Mouse (Mus musculus) frontal cortex, adult 2 months (tissue): ENCODE measurements at regions not wholly inside any gene's neighbourhood (a gene's known extent, or its start where the extent isn't known, plus 50 kb on each side); places are given as distances from the start of the nearest gene placed in this dataset.

Experiments
- DNase-seq, 2 experiments: peaks; one replicate each; pipeline ENCODE4 v3.0.0; 2022; ENCODE audit warnings: low spot score in 1 of 2; ENCODE audit errors: extremely low spot score in 1 of 2

- no peak for DNase-seq
These were observed 111.9 kb downstream of the Tbx5 start for GRCm38 (mm10) chr5:119944371-119944770.

GRCm38 (mm10) chr5:119948399-119948798, 115.9 kb downstream of the Tbx5 start:
- no peak for DNase-seq

DNA sequence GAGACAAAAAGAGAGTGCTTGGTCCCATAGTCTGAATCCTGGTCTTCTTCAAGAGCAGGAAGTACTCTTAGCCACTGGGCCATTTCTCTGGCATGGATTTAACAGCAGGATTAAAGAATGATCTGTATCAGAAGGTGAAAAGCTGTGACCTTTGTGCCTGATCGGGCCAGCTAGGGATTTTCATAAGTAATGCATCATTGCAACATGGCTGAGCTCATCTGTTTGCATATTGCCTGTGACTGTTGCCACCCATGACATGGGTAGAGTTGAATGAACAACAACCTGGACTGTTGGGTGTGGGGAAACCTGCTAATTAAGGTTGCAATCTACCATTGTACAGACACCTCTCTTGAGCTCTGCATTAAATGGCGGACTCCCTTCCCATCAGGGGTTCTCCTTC, 119.6 kb downstream of the Tbx5 start:
- DNase-seq: no peak

DNA sequence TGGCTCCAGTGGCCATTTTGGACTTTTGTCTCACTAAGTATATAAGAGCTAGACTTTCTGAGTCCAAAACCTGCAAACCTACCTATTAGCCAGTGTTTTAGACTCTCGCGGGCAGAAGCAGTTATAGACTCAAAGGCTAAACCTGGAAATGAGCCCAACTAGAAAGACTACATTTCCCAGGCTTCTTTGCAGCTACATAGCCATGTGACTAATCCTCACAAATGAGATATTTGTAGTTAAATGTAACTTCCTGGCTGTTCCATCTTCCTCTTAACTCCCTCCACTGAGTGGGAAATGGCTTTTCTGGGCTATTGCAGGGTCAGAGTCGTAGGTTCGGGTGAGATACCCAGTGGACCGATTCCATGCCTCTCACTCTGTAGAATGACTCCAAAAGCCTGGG, 120.7 kb downstream of the Tbx5 start:
- DNase-seq: peak in 1 of 2 experiments; percentile 19

GRCm38 (mm10) chr5:119953811-119954566, 121.5 kb downstream of the Tbx5 start:
- no peak for DNase-seq

- no peak for DNase-seq
These were observed 126.5 kb downstream of the Tbx5 start for GRCm38 (mm10) chr5:119958942-119959341.

GRCm38 (mm10) chr5:119964751-119965150, 132.3 kb downstream of the Tbx5 start:
- no peak for DNase-seq

- peak; percentile 11 to 52 for DNase-seq
These were observed 138.8 kb downstream of the Tbx5 start for GRCm38 (mm10) chr5:119971286-119971685.

DNA sequence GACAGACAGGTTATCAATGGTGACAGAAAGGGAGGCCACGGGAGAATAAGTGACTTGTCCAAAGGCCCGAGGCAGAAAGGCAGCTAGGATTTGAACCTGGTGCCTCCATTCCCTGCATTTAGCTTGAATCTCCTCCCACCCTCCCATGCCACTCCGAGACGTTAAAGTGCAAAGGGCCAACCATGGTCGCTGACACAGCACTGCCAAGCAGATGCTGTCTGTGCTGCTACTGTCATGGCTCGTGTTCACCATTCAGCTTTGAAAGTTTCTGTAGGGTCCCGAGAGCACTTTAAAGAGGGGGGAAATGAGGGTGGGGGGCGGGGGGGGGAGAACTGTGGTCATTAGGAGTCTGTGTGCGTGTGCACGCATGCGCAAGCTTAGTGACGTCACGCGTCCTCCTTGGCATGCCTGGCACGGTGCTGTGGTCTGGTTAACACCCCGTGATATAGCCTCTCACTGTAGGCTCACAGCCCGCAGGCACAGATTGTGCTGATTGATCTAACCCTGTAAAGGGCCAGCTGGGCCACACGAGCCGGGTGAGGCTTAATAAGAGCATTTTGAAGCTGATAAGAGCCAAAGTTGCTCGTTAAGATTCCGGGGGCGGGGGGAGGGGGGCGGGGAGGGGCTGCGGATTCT, 140.5 kb downstream of the Tbx5 start:
- DNase-seq: peak in 1 of 2 experiments; percentile 60

GRCm38 (mm10) chr5:119978096-119978715, 138.1 kb upstream of the Rbm19 start:
- no peak for DNase-seq

GRCm38 (mm10) chr5:119981111-119981807, 135.0 kb upstream of the Rbm19 start:
- peak; percentile 15 to 58 for DNase-seq

GRCm38 (mm10) chr5:119984206-119984605, 132.1 kb upstream of the Rbm19 start:
- no peak for DNase-seq

DNA sequence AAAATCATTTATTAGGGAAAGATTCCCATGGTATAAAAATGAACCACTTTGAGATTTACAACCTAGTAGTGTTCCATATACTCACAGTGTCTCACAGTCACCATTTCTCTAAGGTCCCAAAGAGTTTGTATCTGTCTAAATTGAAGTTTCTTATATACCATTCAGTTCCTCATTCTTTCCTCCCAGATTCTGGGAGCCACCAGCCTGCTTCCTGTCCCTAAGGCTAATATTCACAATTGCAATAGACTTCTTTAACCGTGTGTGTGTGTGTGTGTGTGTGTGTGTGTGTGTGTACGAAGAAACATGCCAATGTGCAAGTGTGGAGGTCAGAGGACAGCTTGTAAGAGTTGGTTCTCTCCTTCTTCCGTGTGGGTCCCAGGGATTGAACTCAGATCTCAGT, 124.1 kb upstream of the Rbm19 start:
- no peak for DNase-seq

DNA sequence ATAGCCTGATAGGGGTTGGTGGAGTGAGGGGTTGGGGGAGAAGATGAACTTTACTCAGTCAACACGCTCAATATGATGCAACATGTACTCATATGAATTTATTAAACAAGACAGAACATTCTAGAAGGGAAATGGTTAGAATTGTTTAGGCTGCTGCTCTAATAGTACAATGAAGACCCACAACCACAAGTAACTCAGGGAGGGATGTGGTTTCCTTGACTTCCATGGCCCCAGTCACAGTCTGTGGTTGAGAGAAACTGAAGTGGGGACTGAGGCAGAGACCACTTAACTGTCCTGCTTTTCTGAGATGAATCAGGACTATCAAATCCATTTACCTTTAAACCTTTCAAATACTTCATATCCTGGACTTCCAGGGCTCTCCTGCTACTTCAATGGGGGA, 120.5 kb upstream of the Rbm19 start:
- DNase-seq: no peak

- no peak for DNase-seq
These were observed 110.4 kb upstream of the Rbm19 start for GRCm38 (mm10) chr5:120005696-120006469.

DNA sequence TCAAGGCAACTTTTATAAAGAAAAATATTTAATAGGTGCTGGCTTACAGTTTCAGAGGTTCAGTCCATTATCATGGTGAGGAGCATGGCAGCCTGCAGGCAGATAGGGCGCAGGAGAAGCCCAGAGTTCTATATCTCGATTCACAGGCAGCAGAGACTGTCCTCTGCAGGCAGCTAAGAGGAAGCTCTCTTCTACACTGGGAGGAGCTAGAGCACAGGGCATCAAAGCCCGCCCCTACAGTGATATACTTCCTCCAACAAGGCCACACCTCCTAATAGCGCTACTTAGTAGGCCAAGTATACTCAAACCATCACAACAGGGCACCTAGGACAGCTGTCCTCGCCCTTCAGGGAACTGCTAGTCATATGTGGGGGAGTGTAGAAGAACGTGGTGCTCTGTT, 108.5 kb upstream of the Rbm19 start:
- DNase-seq: no peak

DNA sequence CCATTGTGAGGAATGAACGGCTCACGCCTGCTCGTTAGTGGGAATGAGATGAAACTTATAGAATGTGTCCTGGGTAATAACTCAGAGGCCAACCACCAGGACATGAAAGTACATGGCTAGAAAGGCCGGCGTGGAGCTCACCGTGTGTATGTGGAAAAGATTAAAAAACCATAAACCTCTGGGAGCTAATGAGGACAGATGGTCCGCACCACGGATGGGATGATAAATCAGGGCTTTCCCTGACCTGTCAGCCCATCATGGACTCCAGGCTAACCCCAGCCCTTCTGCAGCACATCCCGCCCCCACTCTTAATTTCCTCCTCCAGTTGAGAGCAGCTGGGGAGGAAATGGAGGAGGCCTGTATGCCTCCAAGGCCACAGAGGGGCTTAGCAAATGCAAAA, 108.0 kb upstream of the Rbm19 start:
- no peak for DNase-seq

GRCm38 (mm10) chr5:120015417-120015816, 100.8 kb upstream of the Rbm19 start:
- DNase-seq: no peak

- DNase-seq: no peak
These were observed 98.1 kb upstream of the Rbm19 start for GRCm38 (mm10) chr5:120018126-120018525.

DNA sequence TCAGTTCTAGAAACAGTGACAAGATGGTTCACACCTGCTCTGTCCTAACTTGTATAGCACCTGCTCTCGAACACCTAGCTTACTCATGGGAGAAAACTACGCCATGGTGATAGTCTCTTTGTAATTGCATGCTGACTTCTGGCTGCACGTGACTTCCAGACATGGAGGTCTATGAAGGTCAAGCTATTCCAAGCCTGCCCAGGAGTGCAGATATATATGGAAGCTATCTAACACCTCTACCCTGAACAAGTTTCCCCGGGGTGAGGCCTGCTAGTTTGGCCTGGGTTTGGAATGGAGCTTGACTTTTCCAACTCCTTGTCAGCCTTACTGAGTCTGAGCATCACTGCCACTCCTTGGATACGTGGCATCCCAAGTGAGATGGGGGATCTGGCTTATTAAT, 95.5 kb upstream of the Rbm19 start:
- no peak for DNase-seq
